Mouse (Mus musculus) naive thymus-derived CD4-positive, alpha-beta T cell, adult 5 months (primary cell): Measurements from ENCODE around the gene Olfr374. TPM values are rescaled to one million over a fixed set of nuclear protein-coding genes. Genes with fewer than 3 reads are reported as not detected.

ENCODE experiments used
- polyA plus RNA-seq: library from polyadenylated mRNA; unstranded; fragments of 100-300 nt; shearing (Covaris generic); gene quantifications from one replicate; pipeline ENCODE4 v1.2.1, GENCODE M21; 2017

Gene Olfr374
- polyA plus RNA-seq = 0.15 TPM

GRCm38 (mm10) chr8:72106740-72107139, at the start of gene Olfr374:
Gene Olfr374, plus strand, starts transcription at chr8:72107040.

GRCm38 (mm10) chr8:72082877-72083276, 24.0 kb upstream of the Olfr374 start, which contains the start of gene Olfr373:
Gene Olfr373, plus strand, starts transcription at chr8:72083177.

GRCm38 (mm10) chr8:72134756-72135445, 28.1 kb downstream of the Olfr374 start, which contains the start of gene Tpm4:
Gene Tpm4, plus strand, starts transcription at chr8:72134975.

GRCm38 (mm10) chr8:72160707-72161697, 54.2 kb downstream of the Olfr374 start, which contains the start of gene Rab8a:
Gene Rab8a, plus strand, starts transcription at chr8:72161200.

Other genes starting within 250 kb of the Olfr374 start
- 4.5 TPM for gene Zfp709, start 225.0 kb upstream of the Olfr374 start, polyA plus RNA-seq
- gene Zfp882, start 198.4 kb upstream of the Olfr374 start, polyA plus RNA-seq = 3.2 TPM
- 6.8 TPM for gene Zfp617, start 198.4 kb upstream of the Olfr374 start, polyA plus RNA-seq
- 6.3 TPM for gene Zfp961, start 156.0 kb upstream of the Olfr374 start, polyA plus RNA-seq
- gene Cyp4f18, start 97.4 kb upstream of the Olfr374 start, polyA plus RNA-seq = not detected
- not detected for gene Olfr372, start 65.8 kb upstream of the Olfr374 start, polyA plus RNA-seq
- gene Olfr373, start 23.9 kb upstream of the Olfr374 start, polyA plus RNA-seq = 0.40 TPM
- gene Tpm4, start 27.9 kb downstream of the Olfr374 start, polyA plus RNA-seq = 501 TPM
- gene Rab8a, start 54.2 kb downstream of the Olfr374 start, polyA plus RNA-seq = 163 TPM
- 13.2 TPM for gene Hsh2d, start 82.6 kb downstream of the Olfr374 start, polyA plus RNA-seq
- gene Cib3, start 105.8 kb downstream of the Olfr374 start, polyA plus RNA-seq = not detected
- not detected for gene Gm11034, start 106.6 kb downstream of the Olfr374 start, polyA plus RNA-seq
- gene Fam32a, start 112.7 kb downstream of the Olfr374 start, polyA plus RNA-seq = 94.0 TPM
- gene Ap1m1, start 133.0 kb downstream of the Olfr374 start, polyA plus RNA-seq = 157 TPM
- 2.4 TPM for gene Gm10282, start 198.2 kb downstream of the Olfr374 start, polyA plus RNA-seq
- 1,247 TPM for gene Klf2, start 212.0 kb downstream of the Olfr374 start, polyA plus RNA-seq